Mouse (Mus musculus): ENCODE data around the gene Cd47.

DNA sequence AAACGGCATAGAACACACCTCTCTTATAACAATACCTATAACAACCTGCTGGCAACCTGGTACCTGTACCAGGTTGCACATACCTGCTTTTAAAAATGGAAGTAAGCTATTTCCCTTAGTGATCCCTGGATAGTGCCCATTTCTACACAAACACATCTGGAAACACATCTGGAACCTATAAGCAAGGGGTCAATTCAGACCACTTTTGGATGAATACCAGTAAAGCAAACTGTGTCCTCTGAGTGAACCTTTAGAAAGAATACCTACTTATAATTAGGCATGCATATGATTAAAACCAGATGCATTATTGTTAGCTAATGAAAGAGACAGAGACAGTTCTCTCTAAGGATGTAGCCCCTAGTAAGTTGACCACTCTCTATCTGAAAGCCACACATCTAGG lies 140.7 kb downstream of the Cd47 start:
- no peak for TF ChIP-seq CTCF (IDR thresholded peaks at IDR 0.05; ENCODE audit: low read depth)
- TF ChIP-seq EP300 (IDR thresholded peaks at IDR 0.05; ENCODE audit: low read depth): no peak

Measured in heart, postnatal 0 days (tissue).